Mouse (Mus musculus) right cerebral cortex, postnatal 36 days (tissue): ENCODE data around the gene Mib2.
"Not testable (repeated sequence)": the region's sequence is repeated elsewhere in the genome, so short reads cannot be mapped to it uniquely, and the experiment has no call there.

Experiments used
- DNase-seq, 2 experiments: peaks; one replicate each; pipeline ENCODE4 v3.0.0; 2022; ENCODE audit warnings: low spot score in 2 of 2, mixed read lengths in 1 of 2

Mib2 gene

GRCm38 (mm10) chr4:155668689-155669597 lies at the start of gene Mib2:
Gene Mib2, minus strand, starts transcription at chr4:155669198.
- peak; percentile 96 to 97 for DNase-seq

GRCm38 (mm10) chr4:155710521-155711252 lies 41.7 kb upstream of the Mib2 start:
- no peak for DNase-seq

GRCm38 (mm10) chr4:155708988-155709387 lies 40.0 kb upstream of the Mib2 start:
- DNase-seq = no peak

GRCm38 (mm10) chr4:155708582-155708981 lies 39.6 kb upstream of the Mib2 start:
- DNase-seq = no peak

GRCm38 (mm10) chr4:155705592-155705929 lies 36.6 kb upstream of the Mib2 start:
- DNase-seq = no peak

- peak; percentile 89 to 92 for DNase-seq
Observed at GRCm38 (mm10) chr4:155704721-155705591, 36.0 kb upstream of the Mib2 start, which contains the start of gene Ssu72. Gene Ssu72, plus strand, starts transcription at chr4:155704800.

GRCm38 (mm10) chr4:155703425-155703929 lies 34.5 kb upstream of the Mib2 start:
- no peak for DNase-seq

- DNase-seq = no peak
Observed at GRCm38 (mm10) chr4:155700425-155700824, 31.4 kb upstream of the Mib2 start.

- DNase-seq = no peak
Observed at GRCm38 (mm10) chr4:155696261-155697255, 27.6 kb upstream of the Mib2 start.

- DNase-seq = no peak
Observed at GRCm38 (mm10) chr4:155695531-155696062, 26.6 kb upstream of the Mib2 start.

GRCm38 (mm10) chr4:155694482-155695401 lies 25.7 kb upstream of the Mib2 start:
- DNase-seq = peak; percentile 79 to 80

GRCm38 (mm10) chr4:155694111-155694481 lies 25.1 kb upstream of the Mib2 start, which contains the start of gene Fndc10:
Gene Fndc10, plus strand, starts transcription at chr4:155694342.
- DNase-seq = peak; percentile 65 to 67

GRCm38 (mm10) chr4:155692421-155692820 lies 23.4 kb upstream of the Mib2 start:
- DNase-seq = no peak

GRCm38 (mm10) chr4:155690571-155691375 lies 21.8 kb upstream of the Mib2 start:
- no peak for DNase-seq

- DNase-seq = not testable (repeated sequence)
Observed at GRCm38 (mm10) chr4:155687764-155688163, 18.8 kb upstream of the Mib2 start.

- DNase-seq = not testable (repeated sequence)
Observed at GRCm38 (mm10) chr4:155683670-155684277, 14.8 kb upstream of the Mib2 start.

GRCm38 (mm10) chr4:155675991-155676390 lies 7.0 kb upstream of the Mib2 start:
- no peak for DNase-seq

GRCm38 (mm10) chr4:155672082-155672481 lies 3.1 kb upstream of the Mib2 start:
- no peak for DNase-seq
